8 mouse cellular contexts compared by ENCODE assay signal in genomic region chr10:78575690-78576089, GRCm38 (mm10). TPM values are rescaled to one million over a fixed set of nuclear protein-coding genes. Genes with fewer than 3 reads are reported as not detected.
DNase-seq lines count a peak whose midpoint lies in the region; ATAC-seq and TF ChIP-seq lines count a peak whose summit lies in the region.

No protein-coding gene starts in this region.

- TF ChIP-seq POLR2A in brain, embryonic 14.5 days (IDR thresholded peaks at IDR 0.05; ENCODE audit: borderline replicate concordance, extremely low read depth, insufficient read depth, insufficient read length, poor library complexity, severe bottlenecking), result no peak
- TF ChIP-seq POLR2A in heart, adult 2 months (IDR thresholded peaks at IDR 0.05; ENCODE audit: insufficient read depth, low read depth, low read length), result no peak

- H3K36me3 ChIP-seq in heart, adult 2 months (ENCODE audit: control insufficient read depth, insufficient read depth, low read length), result no peaks in the 10 kb centered on the region
- H3K36me3 ChIP-seq in kidney, embryonic 14.5 days (ENCODE audit: control insufficient read depth, insufficient read depth, low read length), result peaks cover 29% of the 10 kb centered on the region; the same call in 1 of the 2 replicates
- peaks cover 7% of the 10 kb centered on the region for H3K36me3 ChIP-seq in liver, embryonic 11.5 days (ENCODE audit: control insufficient read depth, insufficient read depth, low read length)

- H3K9ac ChIP-seq in heart, adult 2 months (ENCODE audit: low read depth, low read length), result no peak overlapping the region
- H3K9ac ChIP-seq in kidney, embryonic 14.5 days (ENCODE audit: low read depth, low read length), result no peak overlapping the region
- peak overlapping the region; percentile 88 for H3K9ac ChIP-seq in liver, embryonic 11.5 days (ENCODE audit: low read depth, low read length)

- no peak for TF ChIP-seq CTCF in left cerebral cortex, adult 2 months (IDR thresholded peaks at IDR 0.05)
- no peak for TF ChIP-seq CTCF in brain, embryonic 14.5 days (IDR thresholded peaks at IDR 0.05; ENCODE audit: borderline replicate concordance, extremely low read depth, insufficient read depth, insufficient read length)
- TF ChIP-seq CTCF in heart, adult 2 months (IDR thresholded peaks at IDR 0.05), result no peak

- 13% methylated on average over 2 of the region's 2 CpGs for WGBS in heart, adult 2 months
- WGBS in kidney, embryonic 14.5 days, result 83% methylated on average over 2 of the region's 2 CpGs
- WGBS in liver, embryonic 11.5 days, result 85% methylated on average over 2 of the region's 2 CpGs

- H3K9me3 ChIP-seq in kidney, embryonic 14.5 days (ENCODE audit: control insufficient read depth, low read length), result no peaks in the 10 kb centered on the region
- H3K9me3 ChIP-seq in liver, embryonic 11.5 days (ENCODE audit: control insufficient read depth, low read length), result no peaks in the 10 kb centered on the region

- TF ChIP-seq EP300 in heart, adult 2 months (IDR thresholded peaks at IDR 0.05; ENCODE audit: insufficient read depth, low read depth, low read length), result no peak

- peaks cover 3% of the 10 kb centered on the region for H3K4me1 ChIP-seq in heart, adult 2 months (ENCODE audit: control insufficient read depth, insufficient read depth, low read length)
- no peaks in the 10 kb centered on the region for H3K4me1 ChIP-seq in kidney, embryonic 14.5 days (ENCODE audit: control insufficient read depth, insufficient read depth, low read length)
- H3K4me1 ChIP-seq in liver, embryonic 11.5 days (replicated peaks; ENCODE audit: control insufficient read depth, insufficient read depth, low read length), result peaks cover 9% of the 10 kb centered on the region

- H3K27me3 ChIP-seq in heart, adult 2 months (ENCODE audit: control insufficient read depth, insufficient read depth, low read length), result no peaks in the 10 kb centered on the region
- no peaks in the 10 kb centered on the region for H3K27me3 ChIP-seq in kidney, embryonic 14.5 days (ENCODE audit: control insufficient read depth, insufficient read depth, low read length)
- no peaks in the 10 kb centered on the region for H3K27me3 ChIP-seq in liver, embryonic 11.5 days (replicated peaks; ENCODE audit: control insufficient read depth, insufficient read depth, low read length)

- H3K4me2 ChIP-seq in kidney, embryonic 14.5 days (replicated peaks; ENCODE audit: low read depth, low read length), result no peak overlapping the region
- H3K4me2 ChIP-seq in liver, embryonic 11.5 days, result peak overlapping the region; percentile 85

- no peak for DNase-seq in left cerebral cortex, adult 2 months (ENCODE audit: extremely low spot score in 1 of 2, low spot score in 2 of 2)
- DNase-seq in left cerebral cortex, postnatal 36 days (ENCODE audit: low spot score in 2 of 2), result no peak
- DNase-seq in brain, embryonic 14.5 days (ENCODE audit: low read depth), result peak; percentile 80
- peak in 1 of 2 experiments; percentile 44 for DNase-seq in heart, adult 2 months
- DNase-seq in liver, embryonic 11.5 days (ENCODE audit: low spot score), result no peak
- DNase-seq in ovary, postnatal 10 days (ENCODE audit: low spot score), result peak; percentile 29
- DNase-seq in gastrocnemius, postnatal 25 days, result no peak

- ATAC-seq in kidney, embryonic 14.5 days (ENCODE audit: low FRiP score, low TSS enrichment), result no peak
- no peak for ATAC-seq in liver, embryonic 11.5 days (replicated peaks; ENCODE audit: low FRiP score)

- no peaks in the 10 kb centered on the region for H3K79me2 ChIP-seq in heart, adult 2 months (replicated peaks; ENCODE audit: control insufficient read depth, insufficient read depth, low read length)

- intact Hi-C loops in left cerebral cortex, adult 2 months (cut with DNase I), result no loop called here
- intact Hi-C loops in left cerebral cortex, postnatal 36 days (cut with DNase I), result no loop called here
- intact Hi-C loops in heart, adult 2 months (cut with DNase I), result loop anchor here (1.0 to 10.0 kb wide), 2 partner anchors 16 to 151 kb away; partner anchors contain the start of genes Cstb and Syde1

- H3K4me3 ChIP-seq in left cerebral cortex, adult 2 months, result no peak overlapping the region
- no peak overlapping the region for H3K4me3 ChIP-seq in heart, adult 2 months
- H3K4me3 ChIP-seq in kidney, embryonic 14.5 days (ENCODE audit: low read length), result peak overlapping the region; percentile 69; the same call in 1 of the 2 replicates
- peak overlapping the region; percentile 78 for H3K4me3 ChIP-seq in liver, embryonic 11.5 days (ENCODE audit: low read depth, low read length)

- H3K27ac ChIP-seq in left cerebral cortex, adult 2 months, result peak overlapping the region; percentile 98; the same call in 1 of the 2 replicates
- peak overlapping the region; percentile 96; the same call in 1 of the 2 replicates for H3K27ac ChIP-seq in heart, adult 2 months
- no peak overlapping the region for H3K27ac ChIP-seq in kidney, embryonic 14.5 days (ENCODE audit: low read depth, low read length)
- 0 out of 2 replicates have a peak overlapping the region, but pooled peaks have one; percentile 39 for H3K27ac ChIP-seq in liver, embryonic 11.5 days (ENCODE audit: low read depth, low read length)

RNA-seq across cellular contexts. Expression of gene Ilvbl, which starts 1.5 kb away (rescaled TPM):
- total RNA-seq in left cerebral cortex, adult 2 months (2021), result 10 to 100 TPM; 29.4 to 30.6 TPM
- 10 to 100 TPM; 30.2 to 33.2 TPM for total RNA-seq in left cerebral cortex, postnatal 36 days (2021)
- polyA plus RNA-seq in brain, embryonic 14.5 days (2012; rRNA removed), result 44.6 and 45.2 TPM in 2 replicates
- 10 to 100 TPM; 35.4 to 48.4 TPM for total RNA-seq in heart, adult 2 months (2021)
- 39.9 and 49.3 TPM in 2 replicates for polyA plus RNA-seq in heart, adult 2 months (2012; rRNA removed)
- 32.3 and 34.0 TPM in 2 replicates for polyA plus RNA-seq in kidney, embryonic 14.5 days (2014; fragmentation: Nextera tagmentation; extraction: Ambion mirVana)
- 22.1 and 24.0 TPM in 2 replicates for polyA plus RNA-seq in liver, embryonic 11.5 days (2014; fragmentation: Nextera tagmentation; extraction: Ambion mirVana)
- 10 to 100 TPM; 10.0 to 13.4 TPM for total RNA-seq in gastrocnemius, postnatal 25 days (2021)

RNA-seq across cellular contexts. Expression of gene Syde1, which starts 16.1 kb away (rescaled TPM):
- total RNA-seq in left cerebral cortex, adult 2 months (2021), result 1 to 10 TPM; 6.7 to 7.4 TPM
- 1 to 10 TPM; 5.9 to 6.4 TPM for total RNA-seq in left cerebral cortex, postnatal 36 days (2021)
- 9.1 and 9.5 TPM in 2 replicates for polyA plus RNA-seq in brain, embryonic 14.5 days (2012; rRNA removed)
- 10 to 100 TPM; 12.3 TPM for total RNA-seq in heart, adult 2 months (2021)
- polyA plus RNA-seq in heart, adult 2 months (2012; rRNA removed), result 17.4 and 20.9 TPM in 2 replicates
- 16.8 and 18.0 TPM in 2 replicates for polyA plus RNA-seq in kidney, embryonic 14.5 days (2014; fragmentation: Nextera tagmentation; extraction: Ambion mirVana)
- polyA plus RNA-seq in liver, embryonic 11.5 days (2014; fragmentation: Nextera tagmentation; extraction: Ambion mirVana), result 6.6 and 8.2 TPM in 2 replicates
- 1 to 10 TPM; 3.8 to 5.2 TPM for total RNA-seq in gastrocnemius, postnatal 25 days (2021)

RNA-seq across cellular contexts. Expression of gene Olfr1357, which starts 42.2 kb away (rescaled TPM):
- not detected for total RNA-seq in left cerebral cortex, adult 2 months (2021)
- total RNA-seq in left cerebral cortex, postnatal 36 days (2021), result not detected
- not detected in 2 replicates for polyA plus RNA-seq in brain, embryonic 14.5 days (2012; rRNA removed)
- total RNA-seq in heart, adult 2 months (2021), result not detected
- polyA plus RNA-seq in heart, adult 2 months (2012; rRNA removed), result not detected in 2 replicates
- polyA plus RNA-seq in kidney, embryonic 14.5 days (2014; fragmentation: Nextera tagmentation; extraction: Ambion mirVana), result not detected in 2 replicates
- not detected in 2 replicates for polyA plus RNA-seq in liver, embryonic 11.5 days (2014; fragmentation: Nextera tagmentation; extraction: Ambion mirVana)
- not detected for total RNA-seq in gastrocnemius, postnatal 25 days (2021)

RNA-seq across cellular contexts. Expression of gene Olfr1358, which starts 58.5 kb away (rescaled TPM):
- total RNA-seq in left cerebral cortex, adult 2 months (2021), result not detected
- total RNA-seq in left cerebral cortex, postnatal 36 days (2021), result not detected
- 0.08 TPM in 1 of 2 replicates, not detected in the other for polyA plus RNA-seq in brain, embryonic 14.5 days (2012; rRNA removed)
- total RNA-seq in heart, adult 2 months (2021), result not detected
- not detected in 2 replicates for polyA plus RNA-seq in heart, adult 2 months (2012; rRNA removed)
- polyA plus RNA-seq in kidney, embryonic 14.5 days (2014; fragmentation: Nextera tagmentation; extraction: Ambion mirVana), result not detected in 2 replicates
- not detected in 2 replicates for polyA plus RNA-seq in liver, embryonic 11.5 days (2014; fragmentation: Nextera tagmentation; extraction: Ambion mirVana)
- not detected for total RNA-seq in gastrocnemius, postnatal 25 days (2021)

Comparison
In these comparisons a context has a peak if more than half of its experiments do, and no peak if none do; other contexts are left out.
1. DNase-seq: peak in brain, embryonic 14.5 days (single experiment) and ovary, postnatal 10 days (single experiment); none in left cerebral cortex, adult 2 months (0 of 2), left cerebral cortex, postnatal 36 days (0 of 2), liver, embryonic 11.5 days (single experiment) and gastrocnemius, postnatal 25 days (single experiment).
2. H3K4me3 ChIP-seq: peak in kidney, embryonic 14.5 days (single experiment) and liver, embryonic 11.5 days (single experiment); none in left cerebral cortex, adult 2 months (single experiment) and heart, adult 2 months (single experiment).